Mouse (Mus musculus) midbrain, postnatal 0 days (tissue): ENCODE measurements around the gene Gprc5d. TPM values are rescaled to one million over a fixed set of nuclear protein-coding genes. Genes with fewer than 3 reads are reported as not detected.

Source experiments
- ATAC-seq: fragments of 200-750 bp; cut with Nextera tagmentation; 2 replicates; pipeline ENCODE4 v1.8.0; 2017; ENCODE audit warnings: moderate number of reproducible peaks, mild to moderate bottlenecking, moderate TSS enrichment, moderate library complexity; ENCODE audit not compliant: low FRiP score
- DNase-seq: peaks from one replicate; pipeline ENCODE4 v3.0.0-alpha.2; 2015; ENCODE audit warnings: low spot score
- H3K27ac ChIP-seq: fragments of 300-500 bp; sonication (generic); 2 replicates; pipeline ENCODE4 v1.5.1; 2014; ENCODE audit warnings: low read depth, mild to moderate bottlenecking, low read length, mixed read lengths
- H3K27me3 ChIP-seq: fragments of 300-500 bp; sonication (generic); 2 replicates; pipeline ENCODE4 v1.6.1; 2014; ENCODE audit warnings: low read length, control low read depth, mixed read lengths; ENCODE audit not compliant: insufficient read depth
- H3K36me3 ChIP-seq: fragments of 300-500 bp; sonication (generic); 2 replicates; pipeline ENCODE4 v1.6.1; 2014; ENCODE audit warnings: low read length, control low read depth, mixed read lengths; ENCODE audit not compliant: insufficient read depth
- H3K4me1 ChIP-seq: fragments of 300-500 bp; sonication (generic); 2 replicates; pipeline ENCODE4 v1.6.1; 2014; ENCODE audit warnings: mild to moderate bottlenecking, control low read depth, antibody characterized with exemption, low read length, mixed read lengths; ENCODE audit not compliant: insufficient read depth
- H3K4me2 ChIP-seq: fragments of 300-500 bp; sonication (generic); 2 replicates; pipeline ENCODE4 v1.6.1; 2014; ENCODE audit warnings: low read depth, mild to moderate bottlenecking, low read length, mixed read lengths; ENCODE audit not compliant: poor library complexity, severe bottlenecking
- H3K4me3 ChIP-seq: fragments of 300-500 bp; sonication (generic); 2 replicates; pipeline ENCODE4 v1.5.1; 2014; ENCODE audit warnings: low read depth, mild to moderate bottlenecking, low read length, moderate library complexity
- H3K9ac ChIP-seq: fragments of 300-500 bp; sonication (generic); replicated peaks from 2 replicates; pipeline ENCODE4 v1.6.1; 2014; ENCODE audit warnings: mild to moderate bottlenecking, low read length, moderate library complexity, mixed read lengths; ENCODE audit not compliant: poor library complexity, severe bottlenecking
- H3K9me3 ChIP-seq: fragments of 300-500 bp; sonication (generic); 2 replicates; pipeline ENCODE4 v1.6.1; 2016; ENCODE audit warnings: low read length, control low read depth
- CTCF ChIP-seq: IDR thresholded peaks from 2 replicates; pipeline ENCODE4 v1.5.1; 2016; ENCODE audit warnings: antibody characterized with exemption, mild to moderate bottlenecking
- WGBS: fragments of 180-500 bp; shearing (Covaris S2); extraction: QIAGEN DNeasy Blood & Tissue Kit; methylation state at CpG from one replicate; pipeline ENCODE4 v1.1.7; 2014; 5-methylcytosine and 5-hydroxymethylcytosine counted together
- polyA plus RNA-seq: library from polyadenylated mRNA; unstranded; fragments of >200 nt; fragmentation: Nextera tagmentation; extraction: Ambion mirVana; gene quantifications from 2 replicates; pipeline ENCODE4 v1.2.1, GENCODE M21; 2015
- total RNA-seq: library from RNA; depleted of rRNA; stranded (reverse); fragments of >200 nt; gene quantifications from 2 replicates; pipeline ENCODE4 v1.2.3, GENCODE M21; 2014; rRNA removed

Gprc5d gene
- total RNA-seq (not detected in 2 replicates), polyA plus RNA-seq (0.27 TPM in 1 of 2 replicates, not detected in the other)

- H3K4me3 ChIP-seq = no peak within 1 kb of the TSS
- TF ChIP-seq CTCF = no peak
- no peak within 1 kb of the TSS for H3K4me2 ChIP-seq
- no peaks in the 10 kb centered on the region for H3K9me3 ChIP-seq
- DNase-seq (no peak), ATAC-seq (no peak)
- no peaks in the 10 kb centered on the region for H3K27me3 ChIP-seq
- 93% methylated on average over 5 of the region's 5 CpGs for WGBS
- no peak within 1 kb of the TSS for H3K27ac ChIP-seq
- no peak within 1 kb of the TSS for H3K9ac ChIP-seq
- no peaks in the 10 kb centered on the region for H3K36me3 ChIP-seq
- H3K4me1 ChIP-seq = no peaks in the 10 kb centered on the region
Observed at GRCm38 (mm10) chr6:135118183-135118582, at the start of gene Gprc5d. Gene Gprc5d (minus strand): TSS chr6:135118283.

DNA sequence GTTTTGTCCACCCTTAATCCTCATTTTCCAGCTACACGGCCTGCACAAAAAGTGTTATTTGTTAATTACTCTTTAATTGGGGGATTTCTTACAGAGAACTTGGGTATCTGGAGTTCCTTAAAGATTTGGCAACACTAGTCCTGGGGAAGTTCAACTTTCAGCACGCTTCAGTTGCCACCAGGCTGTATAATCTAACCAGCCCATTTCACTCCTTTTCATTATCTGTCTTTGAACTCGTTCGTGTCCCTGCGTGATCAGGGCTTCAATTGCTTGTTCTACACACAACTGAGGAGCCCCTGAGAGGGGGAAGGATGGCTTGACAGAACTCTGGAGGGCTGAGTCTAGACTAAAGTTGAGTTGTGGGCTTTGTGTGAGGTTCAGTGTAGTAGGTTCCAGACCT is 48.6 kb upstream of the Gprc5d start:
- H3K36me3 ChIP-seq = no peaks in the 10 kb centered on the region
- no peak overlapping the region for H3K27ac ChIP-seq
- H3K4me2 ChIP-seq = no peak overlapping the region
- H3K9ac ChIP-seq = no peak overlapping the region
- ATAC-seq (no peak), DNase-seq (no peak)
- no peaks in the 10 kb centered on the region for H3K27me3 ChIP-seq
- no peak overlapping the region for H3K4me3 ChIP-seq
- TF ChIP-seq CTCF = no peak
- 0 out of 2 replicates have a peak, but pooled peaks cover 3% of the 10 kb centered on the region for H3K4me1 ChIP-seq
- WGBS = 52% methylated on average over 5 of the region's 5 CpGs
- no peaks in the 10 kb centered on the region for H3K9me3 ChIP-seq

- Histone ChIP-seq H3K9ac (no peak overlapping the region), H3K36me3 (no peaks in the 10 kb centered on the region), H3K27me3 (no peaks in the 10 kb centered on the region), H3K4me3 (no peak overlapping the region), H3K27ac (no peak overlapping the region), H3K4me1 (0 out of 2 replicates have a peak, but pooled peaks cover 3% of the 10 kb centered on the region), H3K4me2 (no peak overlapping the region), H3K9me3 (no peaks in the 10 kb centered on the region)
- no peak for TF ChIP-seq CTCF
- ATAC-seq (no peak), DNase-seq (no peak)
- 93% methylated on average over 3 of the region's 3 CpGs for WGBS
Observed at GRCm38 (mm10) chr6:135166262-135166661, 48.2 kb upstream of the Gprc5d start.

GRCm38 (mm10) chr6:135165706-135166105 is 47.6 kb upstream of the Gprc5d start:
- Histone ChIP-seq H3K27ac (no peak overlapping the region), H3K4me2 (no peak overlapping the region), H3K36me3 (no peaks in the 10 kb centered on the region), H3K9me3 (no peaks in the 10 kb centered on the region), H3K4me3 (no peak overlapping the region), H3K4me1 (0 out of 2 replicates have a peak, but pooled peaks cover 3% of the 10 kb centered on the region), H3K27me3 (no peaks in the 10 kb centered on the region), H3K9ac (no peak overlapping the region)
- 77% methylated on average over 2 of the region's 2 CpGs for WGBS
- ATAC-seq (no peak), DNase-seq (no peak)
- TF ChIP-seq CTCF = no peak

DNA sequence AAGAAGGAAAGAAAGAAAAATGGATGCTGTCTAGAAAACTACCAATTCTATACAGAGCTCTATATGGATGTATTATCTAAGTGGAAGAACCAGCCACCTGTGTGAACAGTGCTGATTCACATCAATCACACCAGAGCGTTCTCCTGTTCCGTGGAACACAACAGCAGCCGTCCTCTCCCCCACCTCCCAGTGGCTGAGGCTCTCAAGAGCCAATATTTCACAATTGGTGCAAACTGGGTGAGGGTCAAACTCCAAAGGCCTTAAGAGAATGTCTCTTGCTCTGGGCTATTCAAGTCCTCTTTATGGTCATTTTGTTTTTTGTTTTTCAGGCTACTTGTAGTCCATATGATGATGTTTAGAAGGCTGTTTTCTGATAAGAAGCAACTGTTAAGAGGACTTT is 47.1 kb upstream of the Gprc5d start:
- Histone ChIP-seq H3K4me3 (no peak overlapping the region), H3K4me1 (0 out of 2 replicates have a peak, but pooled peaks cover 3% of the 10 kb centered on the region), H3K27ac (no peak overlapping the region), H3K4me2 (no peak overlapping the region), H3K36me3 (no peaks in the 10 kb centered on the region), H3K9ac (no peak overlapping the region), H3K27me3 (no peaks in the 10 kb centered on the region), H3K9me3 (no peaks in the 10 kb centered on the region)
- no peak for DNase-seq
- no peak for TF ChIP-seq CTCF
- ATAC-seq = no peak
- 90% methylated on average over 3 of the region's 3 CpGs for WGBS

DNA sequence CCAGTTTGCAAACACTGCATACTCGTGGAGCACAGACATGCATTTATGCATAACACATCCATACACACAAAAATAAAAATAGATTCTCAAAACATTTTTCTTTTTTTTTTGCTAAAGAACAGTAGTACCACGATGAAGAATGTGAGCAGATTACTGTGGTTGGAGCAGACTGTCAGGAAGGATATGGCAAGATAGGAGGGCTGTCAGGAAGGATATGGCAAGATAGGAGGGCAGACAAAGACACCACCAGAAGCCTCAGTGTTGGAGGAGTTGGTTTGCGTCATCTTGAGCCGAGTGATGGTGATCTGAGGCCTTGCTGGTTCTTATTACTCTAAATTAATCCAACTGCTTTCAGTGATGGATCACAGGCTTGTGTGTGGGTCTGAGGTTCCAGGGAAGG is 44.8 kb upstream of the Gprc5d start:
- H3K27ac ChIP-seq = no peak overlapping the region
- no peaks in the 10 kb centered on the region for H3K9me3 ChIP-seq
- 85% methylated on average over 4 of the region's 4 CpGs for WGBS
- no peaks in the 10 kb centered on the region for H3K36me3 ChIP-seq
- no peak overlapping the region for H3K4me3 ChIP-seq
- no peak overlapping the region for H3K4me2 ChIP-seq
- ATAC-seq (no peak), DNase-seq (no peak)
- no peak for TF ChIP-seq CTCF
- H3K27me3 ChIP-seq = no peaks in the 10 kb centered on the region
- H3K4me1 ChIP-seq = no peaks in the 10 kb centered on the region
- H3K9ac ChIP-seq = no peak overlapping the region
